Mouse (Mus musculus) thymus, adult 2 months (tissue): ENCODE results near the gene Sorbs1.

ENCODE experiments used
- CTCF ChIP-seq: fragments of 200-500 bp; IDR thresholded peaks from 2 replicates; pipeline ENCODE4 v1.5.1; 2012; ENCODE audit warnings: mild to moderate bottlenecking, control low read depth, low read length, moderate library complexity, borderline replicate concordance; ENCODE audit not compliant: control insufficient read depth, poor library complexity, insufficient read depth; ENCODE audit errors: extremely low read depth
- POLR2A ChIP-seq: fragments of 200-500 bp; IDR thresholded peaks from 2 replicates; pipeline ENCODE4 v1.6.1; 2012; ENCODE audit warnings: mild to moderate bottlenecking, low read length, control low read depth, moderate library complexity; ENCODE audit not compliant: control insufficient read depth, poor library complexity, insufficient read depth; ENCODE audit errors: extremely low read depth

GRCm38 (mm10) chr19:40302916-40303315 lies 210.7 kb downstream of the Sorbs1 start:
- TF ChIP-seq CTCF (no peak), POLR2A (no peak)
